Mouse (Mus musculus): ENCODE results near the gene 1700018B08Rik. TPM values are rescaled to one million over a fixed set of nuclear protein-coding genes. Genes with fewer than 3 reads are reported as not detected.
A peak's percentile ranks its signal among the peaks of the same experiment; 100 is the strongest.

1700018B08Rik gene
- polyA plus RNA-seq, 1 experiment: not detected

DNA sequence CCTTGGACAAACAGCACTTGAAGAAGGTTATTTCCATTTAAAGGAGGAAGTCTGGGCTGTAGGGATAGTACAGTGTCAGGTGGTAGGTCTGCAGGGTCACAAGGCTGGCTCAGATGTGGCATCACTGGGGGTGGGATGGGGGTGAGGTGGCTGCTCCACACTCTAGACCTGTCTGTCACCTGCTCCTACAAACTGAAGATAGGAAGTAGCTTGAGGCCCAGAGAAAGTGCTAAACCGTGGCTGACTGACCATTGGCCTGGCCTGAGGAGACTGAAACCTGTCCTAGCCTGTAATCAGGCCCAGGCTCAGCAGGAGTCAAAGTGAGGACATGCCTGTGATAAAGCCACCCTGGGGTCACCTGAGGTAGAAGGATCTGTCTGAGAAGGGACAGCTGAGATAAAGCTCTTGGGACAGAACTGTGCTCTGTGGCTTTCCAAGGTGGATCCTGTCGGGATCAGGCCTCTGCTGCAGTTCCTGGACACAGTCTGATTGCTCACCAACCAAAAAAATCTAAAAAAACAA lies 45.1 kb upstream of the 1700018B08Rik start:
- Histone ChIP-seq H3K4me2 (ENCODE audit: low read depth) (peak overlapping the region; percentile 98), H3K79me2 (ENCODE audit: control insufficient read depth, insufficient read depth) (peaks cover 35% of the 10 kb centered on the region), H3K36me3 (ENCODE audit: control insufficient read depth, insufficient read depth) (no peaks in the 10 kb centered on the region), H3K27me3 (ENCODE audit: control insufficient read depth, insufficient read depth, insufficient read length) (no peaks in the 10 kb centered on the region), H3K4me3 (peak overlapping the region; percentile 45), H3ac (ENCODE audit: control insufficient read depth, insufficient read length) (no peak overlapping the region)
- TF ChIP-seq E2F4 (IDR thresholded peaks at IDR 0.05; ENCODE audit: insufficient read depth) (no peak), CEBPB (IDR thresholded peaks at IDR 0.05; ENCODE audit: insufficient read depth, poor library complexity, severe bottlenecking) (no peak), TCF3 (IDR thresholded peaks at IDR 0.05; ENCODE audit: insufficient read length, low read depth) (no peak), REST (IDR thresholded peaks at IDR 0.05; ENCODE audit: insufficient read depth, insufficient read length) (no peak), MYOG (IDR thresholded peaks at IDR 0.05; ENCODE audit: control insufficient read depth in 1 of 3, insufficient read depth in 1 of 3, insufficient read length in 2 of 3, low read depth in 2 of 3) (no peak), MAX (IDR thresholded peaks at IDR 0.05; ENCODE audit: low read depth) (no peak), TCF12 (IDR thresholded peaks at IDR 0.05; ENCODE audit: insufficient read depth, poor library complexity, severe bottlenecking) (no peak), USF1 (IDR thresholded peaks at IDR 0.05; ENCODE audit: low read depth) (no peak), POLR2A (IDR thresholded peaks at IDR 0.05; ENCODE audit: insufficient read length, low read depth) (no peak), MYOD1 (IDR thresholded peaks at IDR 0.05; ENCODE audit: control insufficient read depth in 1 of 3, insufficient read length in 2 of 3, low read depth in 2 of 3) (no peak), POLR2AphosphoS2 (IDR thresholded peaks at IDR 0.05; ENCODE audit: insufficient read length, low read depth) (no peak), SRF (IDR thresholded peaks at IDR 0.05; ENCODE audit: control insufficient read depth, insufficient read length, low read depth) (no peak)

- no peak overlapping the region for H3K4me2 ChIP-seq (ENCODE audit: low read depth)
- TF ChIP-seq REST (IDR thresholded peaks at IDR 0.05; ENCODE audit: insufficient read depth, insufficient read length) (no peak), SRF (IDR thresholded peaks at IDR 0.05; ENCODE audit: control insufficient read depth, insufficient read length, low read depth) (no peak), MYOG (IDR thresholded peaks at IDR 0.05; ENCODE audit: control insufficient read depth in 1 of 3, insufficient read depth in 1 of 3, insufficient read length in 2 of 3, low read depth in 2 of 3) (no peak)
- H3K36me3 ChIP-seq (ENCODE audit: control insufficient read depth, insufficient read depth): no peaks in the 10 kb centered on the region
- H3K27me3 ChIP-seq (ENCODE audit: control insufficient read depth, insufficient read depth, insufficient read length): no peaks in the 10 kb centered on the region
- H3K4me3 ChIP-seq: no peak overlapping the region
- peaks cover 32% of the 10 kb centered on the region for H3K79me2 ChIP-seq (ENCODE audit: control insufficient read depth, insufficient read depth)
- no peak overlapping the region for H3ac ChIP-seq (ENCODE audit: control insufficient read depth, insufficient read length)
Measured at GRCm38 (mm10) chr8:121588750-121589149, 44.6 kb upstream of the 1700018B08Rik start.

- no peaks in the 10 kb centered on the region for H3K27me3 ChIP-seq (ENCODE audit: control insufficient read depth, insufficient read depth, insufficient read length)
- no peaks in the 10 kb centered on the region for H3K79me2 ChIP-seq (ENCODE audit: control insufficient read depth, insufficient read depth)
- peak overlapping the region; percentile 31 for H3K4me3 ChIP-seq
- TF ChIP-seq MAX (IDR thresholded peaks at IDR 0.05; ENCODE audit: low read depth): no peak
- TF ChIP-seq REST (IDR thresholded peaks at IDR 0.05; ENCODE audit: insufficient read depth, insufficient read length): no peak
- peak; percentile 84 for TF ChIP-seq POLR2A (IDR thresholded peaks at IDR 0.05; ENCODE audit: insufficient read length, low read depth)
- peak; percentile 80 for TF ChIP-seq POLR2AphosphoS2 (IDR thresholded peaks at IDR 0.05; ENCODE audit: insufficient read length, low read depth)
- peak; percentile 86 for TF ChIP-seq CEBPB (IDR thresholded peaks at IDR 0.05; ENCODE audit: insufficient read depth, poor library complexity, severe bottlenecking)
- no peak for TF ChIP-seq TCF3 (IDR thresholded peaks at IDR 0.05; ENCODE audit: insufficient read length, low read depth)
- peak; percentile 13 for TF ChIP-seq SRF (IDR thresholded peaks at IDR 0.05; ENCODE audit: control insufficient read depth, insufficient read length, low read depth)
- no peak for TF ChIP-seq MYOD1 (IDR thresholded peaks at IDR 0.05; ENCODE audit: control insufficient read depth in 1 of 3, insufficient read length in 2 of 3, low read depth in 2 of 3)
- TF ChIP-seq USF1 (IDR thresholded peaks at IDR 0.05; ENCODE audit: low read depth): peak; percentile 72
- TF ChIP-seq MYOG (IDR thresholded peaks at IDR 0.05; ENCODE audit: control insufficient read depth in 1 of 3, insufficient read depth in 1 of 3, insufficient read length in 2 of 3, low read depth in 2 of 3): peak in 1 of 3 experiments; percentile 15
- TF ChIP-seq E2F4 (IDR thresholded peaks at IDR 0.05; ENCODE audit: insufficient read depth): no peak
- no peak for TF ChIP-seq TCF12 (IDR thresholded peaks at IDR 0.05; ENCODE audit: insufficient read depth, poor library complexity, severe bottlenecking)
- H3K4me2 ChIP-seq (ENCODE audit: low read depth): peak overlapping the region; percentile 79
- H3K36me3 ChIP-seq (ENCODE audit: control insufficient read depth, insufficient read depth): no peaks in the 10 kb centered on the region
- H3ac ChIP-seq (ENCODE audit: control insufficient read depth, insufficient read length): peak overlapping the region; percentile 51
Measured at GRCm38 (mm10) chr8:121585159-121585825, 41.2 kb upstream of the 1700018B08Rik start.

- Histone ChIP-seq H3K4me2 (ENCODE audit: low read depth) (peak overlapping the region; percentile 79), H3K79me2 (ENCODE audit: control insufficient read depth, insufficient read depth) (no peaks in the 10 kb centered on the region), H3K36me3 (ENCODE audit: control insufficient read depth, insufficient read depth) (no peaks in the 10 kb centered on the region), H3K4me3 (peak overlapping the region; percentile 31), H3K27me3 (ENCODE audit: control insufficient read depth, insufficient read depth, insufficient read length) (no peaks in the 10 kb centered on the region), H3ac (ENCODE audit: control insufficient read depth, insufficient read length) (peak overlapping the region; percentile 51)
- TF ChIP-seq TCF12 (IDR thresholded peaks at IDR 0.05; ENCODE audit: insufficient read depth, poor library complexity, severe bottlenecking) (no peak), TCF3 (IDR thresholded peaks at IDR 0.05; ENCODE audit: insufficient read length, low read depth) (no peak), USF1 (IDR thresholded peaks at IDR 0.05; ENCODE audit: low read depth) (no peak), MYOG (IDR thresholded peaks at IDR 0.05; ENCODE audit: control insufficient read depth in 1 of 3, insufficient read depth in 1 of 3, insufficient read length in 2 of 3, low read depth in 2 of 3) (no peak), E2F4 (IDR thresholded peaks at IDR 0.05; ENCODE audit: insufficient read depth) (no peak), REST (IDR thresholded peaks at IDR 0.05; ENCODE audit: insufficient read depth, insufficient read length) (no peak), SRF (IDR thresholded peaks at IDR 0.05; ENCODE audit: control insufficient read depth, insufficient read length, low read depth) (no peak), MYOD1 (IDR thresholded peaks at IDR 0.05; ENCODE audit: control insufficient read depth in 1 of 3, insufficient read length in 2 of 3, low read depth in 2 of 3) (no peak), CEBPB (IDR thresholded peaks at IDR 0.05; ENCODE audit: insufficient read depth, poor library complexity, severe bottlenecking) (no peak), POLR2A (IDR thresholded peaks at IDR 0.05; ENCODE audit: insufficient read length, low read depth) (no peak), POLR2AphosphoS2 (IDR thresholded peaks at IDR 0.05; ENCODE audit: insufficient read length, low read depth) (no peak), MAX (IDR thresholded peaks at IDR 0.05; ENCODE audit: low read depth) (no peak)
Measured at GRCm38 (mm10) chr8:121584730-121585129, 40.6 kb upstream of the 1700018B08Rik start.
